Mouse (Mus musculus) hematopoietic multipotent progenitor cell, adult 10-12 weeks (in vitro differentiated cells): ENCODE data around the gene Acsf2. TPM values are rescaled to one million over a fixed set of nuclear protein-coding genes. Genes with fewer than 3 reads are reported as not detected.

Source experiments
- polyA plus RNA-seq: library from polyadenylated mRNA; stranded (reverse); fragments of >175 nt; gene quantifications from 2 replicates; pipeline ENCODE4 v1.2.3, GENCODE M21; 2012; ENCODE audit warnings: low replicate concordance

Acsf2 gene
- 137 and 196 TPM in 2 replicates for polyA plus RNA-seq

DNA sequence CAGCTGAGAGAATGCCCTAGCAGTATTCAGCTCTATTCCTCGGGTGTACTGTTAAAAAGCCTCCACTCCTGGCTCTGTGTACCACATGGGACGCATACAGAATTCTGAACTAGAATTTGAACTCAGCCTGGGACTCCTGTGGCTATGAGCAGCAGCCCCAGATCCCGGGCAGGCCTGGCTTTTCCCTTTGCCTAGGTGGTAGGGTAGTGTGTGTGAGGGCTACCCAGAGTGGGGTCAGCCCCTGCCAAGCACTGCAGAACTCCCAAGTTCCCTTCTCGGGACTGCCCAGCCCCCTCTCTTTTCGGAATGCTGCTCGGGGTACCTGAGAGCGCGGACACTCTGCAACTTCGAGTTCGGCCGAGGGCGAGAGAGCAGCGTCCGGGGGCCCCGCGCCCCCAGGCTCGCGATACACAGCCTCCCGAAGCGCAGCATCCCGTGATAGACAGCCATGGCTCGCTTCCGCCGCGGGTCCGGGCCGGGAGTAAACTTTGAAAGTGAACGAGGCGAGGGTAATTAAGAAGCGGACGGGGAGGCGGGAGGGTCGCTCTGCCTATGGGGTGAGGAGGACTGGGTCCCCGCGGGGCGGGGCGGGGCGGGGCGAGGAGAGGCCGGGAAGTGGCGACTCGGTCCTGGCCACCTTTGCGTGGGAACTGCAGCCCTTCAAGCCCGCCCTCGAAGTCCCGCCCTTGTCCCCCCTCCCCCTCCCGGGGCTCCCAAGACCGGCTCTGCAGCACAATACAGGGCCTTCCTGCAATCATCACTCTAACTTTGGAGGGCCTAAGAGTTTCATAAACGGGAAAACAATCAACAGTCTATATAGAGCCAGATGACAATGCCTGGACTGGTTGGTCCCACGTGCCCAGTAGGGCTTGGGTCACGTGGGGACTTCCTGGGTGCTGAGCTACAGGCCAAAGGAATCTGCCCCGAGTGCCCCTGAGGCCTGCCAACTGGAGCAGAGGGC lies at the start of gene Acsf2:
Gene Acsf2, minus strand, starts transcription at position 551 of the 961 bp plus-strand sequence.

DNA sequence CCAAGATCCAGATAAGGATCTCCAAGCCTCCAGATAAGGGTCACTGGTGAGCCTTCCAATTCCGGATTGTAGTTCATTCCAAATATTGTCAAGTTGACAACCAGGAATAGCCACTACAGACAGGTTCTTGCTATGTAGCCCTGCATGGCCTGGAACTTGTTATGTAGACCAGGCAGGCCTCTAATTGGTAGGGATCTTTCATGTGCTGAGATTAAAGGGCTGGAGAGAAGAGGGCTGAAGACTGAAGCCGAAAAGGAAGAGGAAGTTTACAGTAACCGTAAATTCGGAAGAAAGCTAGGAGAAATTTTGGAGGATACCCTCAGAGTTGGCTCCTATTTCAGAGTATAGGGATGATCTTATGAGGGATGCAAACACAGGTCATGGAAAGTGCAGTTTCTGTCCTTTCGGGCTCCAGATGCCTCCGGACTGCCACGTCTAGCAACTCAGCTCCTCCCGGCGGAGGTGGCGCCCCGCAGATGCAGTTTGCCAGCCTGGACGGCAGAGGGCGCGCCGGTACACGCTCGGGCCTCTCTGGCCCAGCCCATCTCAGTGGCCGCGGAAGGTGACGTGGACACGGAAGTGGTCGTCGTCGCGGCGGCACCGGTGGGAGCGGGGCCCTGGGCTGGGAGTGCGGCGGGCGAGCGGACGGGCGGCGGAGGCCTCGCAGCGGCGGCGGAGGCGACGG lies 27.7 kb upstream of the Acsf2 start, which contains the start of gene Lrrc59:
Gene Lrrc59, plus strand, starts transcription at position 569 of the 685 bp plus-strand sequence.

DNA sequence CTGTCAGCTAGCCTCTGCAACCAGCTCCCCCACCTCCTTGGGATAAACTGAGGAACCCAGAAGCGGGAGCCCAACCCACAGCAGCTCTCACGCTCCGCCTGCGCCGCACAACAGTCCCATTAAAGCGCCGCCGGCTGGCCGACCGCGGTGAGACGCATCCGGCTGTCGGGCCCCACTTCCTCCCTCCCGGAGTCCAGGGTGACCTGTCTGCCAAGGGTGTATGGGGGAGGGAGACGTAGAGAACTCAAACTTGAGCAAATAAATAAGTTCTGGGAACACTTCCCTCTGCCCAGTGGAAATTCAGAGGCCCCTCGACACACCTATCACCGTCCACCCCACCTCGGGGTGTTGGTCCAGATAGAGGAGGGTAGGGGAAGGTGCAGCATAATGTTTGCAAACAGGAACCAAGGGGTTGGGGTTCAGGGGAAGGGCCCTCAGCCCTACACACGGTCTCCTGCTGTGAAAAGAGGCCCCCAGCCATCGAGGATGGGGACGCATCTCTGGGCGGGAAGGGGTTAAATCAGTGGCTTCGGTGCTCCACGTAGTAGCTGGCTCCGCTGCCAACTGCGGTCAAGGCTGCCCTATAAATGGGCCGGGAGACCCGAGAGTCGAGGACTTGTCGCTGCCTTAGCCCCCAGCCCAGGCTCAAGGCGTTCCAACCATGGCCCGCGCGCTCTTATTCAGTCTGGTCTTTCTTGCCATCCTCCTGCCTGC lies 37.1 kb downstream of the Acsf2 start, which contains the start of gene Chad:
Gene Chad, plus strand, starts transcription at position 611 of the 714 bp plus-strand sequence.

GRCm38 (mm10) chr11:94548888-94549690 lies 52.6 kb downstream of the Acsf2 start, which contains the start of gene Rsad1:
TSS of gene Rsad1 (minus strand) at chr11:94549255.

GRCm38 (mm10) chr11:94521219-94521843 lies 80.3 kb downstream of the Acsf2 start, which contains the start of gene Mycbpap:
TSS of gene Mycbpap (minus strand) at chr11:94521742.

Other genes starting within 250 kb of the Acsf2 start
- gene Abcc3, start 208.9 kb downstream of the Acsf2 start, polyA plus RNA-seq, result 8.5 and 28.8 TPM in 2 replicates
- gene Cacna1g, start 127.7 kb downstream of the Acsf2 start, polyA plus RNA-seq, result 1.0 and 26.3 TPM in 2 replicates
- not detected in 2 replicates for gene Spata20, start 115.7 kb downstream of the Acsf2 start, polyA plus RNA-seq
- not detected in 2 replicates for gene Epn3, start 101.9 kb downstream of the Acsf2 start, polyA plus RNA-seq
- gene Mycbpap, start 80.1 kb downstream of the Acsf2 start, polyA plus RNA-seq, result 0.10 and 0.17 TPM in 2 replicates
- 1.5 and 1.6 TPM in 2 replicates for gene Rsad1, start 52.6 kb downstream of the Acsf2 start, polyA plus RNA-seq
- 0.31 and 0.75 TPM in 2 replicates for gene Chad, start 36.8 kb downstream of the Acsf2 start, polyA plus RNA-seq
- 38.7 and 80.5 TPM in 2 replicates for gene Lrrc59, start 27.9 kb upstream of the Acsf2 start, polyA plus RNA-seq
- gene Mrpl27, start 51.9 kb upstream of the Acsf2 start, polyA plus RNA-seq, result 11.0 and 35.8 TPM in 2 replicates
- gene Eme1, start 52.1 kb upstream of the Acsf2 start, polyA plus RNA-seq, result 1.1 and 4.2 TPM in 2 replicates
- gene Xylt2, start 75.6 kb upstream of the Acsf2 start, polyA plus RNA-seq, result 27.7 and 40.0 TPM in 2 replicates
- not detected in 2 replicates for gene Gm11541, start 102.6 kb upstream of the Acsf2 start, polyA plus RNA-seq
- not detected in 2 replicates for gene Cdc34b, start 139.9 kb upstream of the Acsf2 start, polyA plus RNA-seq
- gene Tmem92, start 180.8 kb upstream of the Acsf2 start, polyA plus RNA-seq, result not detected in 2 replicates